Mouse (Mus musculus): ENCODE results near the gene Rtl8a. TPM values are rescaled to one million over a fixed set of nuclear protein-coding genes. Genes with fewer than 3 reads are reported as not detected.
"Not testable (repeated sequence)": the region's sequence is repeated elsewhere in the genome, so short reads cannot be mapped to it uniquely, and the experiment has no call there.

Gene Rtl8a
- polyA plus RNA-seq, 1 experiment, result 83.8 TPM

DNA sequence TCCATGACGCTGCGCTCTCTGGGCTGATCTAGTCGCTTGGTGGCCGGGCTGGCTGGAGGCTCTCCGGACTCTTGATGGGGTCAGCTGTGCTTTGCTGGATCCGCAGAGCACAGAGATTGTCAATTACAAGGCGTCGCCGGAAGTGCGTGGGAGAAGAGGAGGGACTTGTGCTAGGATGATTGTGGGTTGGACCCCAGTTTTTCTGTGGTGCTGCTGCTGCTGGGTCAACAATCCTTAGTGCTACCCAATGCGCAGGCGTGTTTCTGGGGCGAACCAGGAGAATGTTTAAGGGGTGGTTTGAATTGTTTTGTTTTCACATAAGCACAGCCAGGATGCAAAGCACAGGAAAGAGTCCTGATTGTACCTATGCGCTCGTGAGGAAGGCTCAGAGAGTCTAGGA is 26.8 kb upstream of the Rtl8a start, which contains the start of gene Rtl8b:
TSS of gene Rtl8b (minus strand) at position 115 of the 400 bp plus-strand sequence.
- H3ac ChIP-seq (ENCODE audit: control insufficient read depth, insufficient read length), result no peak within 1 kb of the TSS
- H3K27me3 ChIP-seq (ENCODE audit: control insufficient read depth, insufficient read depth, insufficient read length), result no peaks in the 10 kb centered on the region
- H3K36me3 ChIP-seq (ENCODE audit: control insufficient read depth, insufficient read depth), result no peaks in the 10 kb centered on the region
- peak within 1 kb of the TSS; percentile 61 for H3K4me2 ChIP-seq (ENCODE audit: low read depth)
- peak within 1 kb of the TSS; percentile 12 for H3K4me3 ChIP-seq
- H3K79me2 ChIP-seq (ENCODE audit: control insufficient read depth, insufficient read depth), result no peaks in the 10 kb centered on the region
- TF ChIP-seq USF1 (IDR thresholded peaks at IDR 0.05; ENCODE audit: low read depth), result no peak
- no peak for TF ChIP-seq SRF (IDR thresholded peaks at IDR 0.05; ENCODE audit: control insufficient read depth, insufficient read length, low read depth)
- TF ChIP-seq POLR2A (IDR thresholded peaks at IDR 0.05; ENCODE audit: insufficient read length, low read depth), result no peak
- no peak for TF ChIP-seq TCF3 (IDR thresholded peaks at IDR 0.05; ENCODE audit: insufficient read length, low read depth)

DNA sequence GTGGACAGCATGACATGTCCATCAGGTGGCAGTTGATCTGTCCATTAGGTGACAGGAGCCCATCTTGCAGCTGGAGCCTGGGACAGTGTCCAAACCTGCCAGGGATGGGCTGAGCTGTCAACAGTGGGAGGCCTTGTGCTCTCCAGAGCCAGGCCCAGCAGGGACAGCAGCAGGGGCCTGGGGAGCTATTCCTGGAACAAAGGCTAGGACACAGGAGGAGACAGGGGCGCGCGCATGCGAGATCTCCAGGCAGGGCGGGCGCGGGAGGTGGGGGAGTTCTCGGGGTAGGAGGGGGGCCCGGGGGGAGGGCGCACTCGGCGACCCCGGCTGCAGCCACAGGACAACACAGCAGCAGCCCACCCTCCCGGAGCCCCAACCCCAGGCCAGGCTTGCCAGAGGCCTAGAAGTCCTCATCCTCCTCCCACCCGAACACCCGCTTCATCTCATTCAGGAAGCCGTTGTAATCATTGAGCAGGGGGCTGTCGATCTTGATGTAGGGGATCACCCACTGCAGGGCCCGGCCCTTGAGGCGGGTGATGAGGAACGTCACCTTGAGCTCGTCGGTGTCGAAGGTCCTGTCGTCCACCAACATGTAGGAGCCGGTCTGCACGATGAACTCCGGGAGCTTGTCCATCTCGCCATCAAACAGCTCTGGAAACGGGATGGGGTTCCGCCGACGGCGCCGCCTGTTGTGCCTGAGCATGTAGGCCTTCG is 26.2 kb upstream of the Rtl8a start:
- H3K36me3 ChIP-seq (ENCODE audit: control insufficient read depth, insufficient read depth); H3K4me2 ChIP-seq (ENCODE audit: low read depth); H3K27me3 ChIP-seq (ENCODE audit: control insufficient read depth, insufficient read depth, insufficient read length); H3K79me2 ChIP-seq (ENCODE audit: control insufficient read depth, insufficient read depth); H3ac ChIP-seq (ENCODE audit: control insufficient read depth, insufficient read length): not testable (repeated sequence)
- peak overlapping the region; percentile 12 for H3K4me3 ChIP-seq

DNA sequence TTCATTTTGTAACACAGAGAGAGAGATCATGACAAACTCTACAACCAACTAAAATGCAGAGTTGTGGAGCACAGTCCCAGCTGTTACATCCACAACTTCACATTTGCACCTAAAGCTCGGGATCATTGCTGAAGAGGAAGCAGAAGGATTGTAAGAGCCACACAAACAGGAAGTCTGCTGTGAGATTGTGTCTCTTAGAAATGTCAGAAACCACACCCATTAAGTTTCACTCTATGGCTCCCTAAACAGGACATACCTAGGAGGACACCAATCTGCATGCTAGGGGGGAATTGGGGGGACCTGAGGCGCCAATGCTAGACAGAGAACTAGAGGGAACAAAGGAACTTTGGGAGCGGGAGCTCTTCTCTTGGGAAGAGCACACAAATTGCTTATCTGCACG is 9.4 kb upstream of the Rtl8a start:
- H3K4me2 ChIP-seq (ENCODE audit: low read depth); H3K27me3 ChIP-seq (ENCODE audit: control insufficient read depth, insufficient read depth, insufficient read length); H3ac ChIP-seq (ENCODE audit: control insufficient read depth, insufficient read length); H3K36me3 ChIP-seq (ENCODE audit: control insufficient read depth, insufficient read depth); H3K79me2 ChIP-seq (ENCODE audit: control insufficient read depth, insufficient read depth); H3K4me3 ChIP-seq: not testable (repeated sequence)

DNA sequence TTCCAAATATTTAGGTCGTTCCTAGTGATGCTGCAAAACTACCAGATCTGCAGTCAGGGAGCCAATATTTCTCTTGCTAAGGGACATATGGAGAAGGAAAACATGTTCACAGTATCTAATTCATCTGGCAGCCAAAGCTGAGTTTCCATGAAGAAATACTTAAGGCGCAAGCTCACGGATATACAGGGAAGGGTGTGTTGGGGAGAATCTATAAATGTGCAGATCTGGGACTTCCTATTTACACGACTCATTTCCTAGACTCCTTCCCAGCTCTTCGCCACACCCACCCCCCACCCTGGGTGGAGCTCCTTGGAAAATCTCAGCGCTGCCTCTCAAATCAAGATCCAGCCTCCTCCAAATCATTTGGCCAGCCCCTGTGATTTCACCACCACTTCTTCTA is 2.4 kb upstream of the Rtl8a start:
- Histone ChIP-seq H3ac (ENCODE audit: control insufficient read depth, insufficient read length) (no peak overlapping the region), H3K36me3 (ENCODE audit: control insufficient read depth, insufficient read depth) (no peaks in the 10 kb centered on the region), H3K4me2 (ENCODE audit: low read depth) (no peak overlapping the region), H3K27me3 (ENCODE audit: control insufficient read depth, insufficient read depth, insufficient read length) (no peaks in the 10 kb centered on the region), H3K4me3 (no peak overlapping the region), H3K79me2 (ENCODE audit: control insufficient read depth, insufficient read depth) (no peaks in the 10 kb centered on the region)
- no peak for TF ChIP-seq SRF (IDR thresholded peaks at IDR 0.05; ENCODE audit: control insufficient read depth, insufficient read length, low read depth)
- TF ChIP-seq CEBPB (IDR thresholded peaks at IDR 0.05; ENCODE audit: insufficient read depth, poor library complexity, severe bottlenecking), result no peak
- TF ChIP-seq TCF3 (IDR thresholded peaks at IDR 0.05; ENCODE audit: insufficient read length, low read depth), result no peak
- no peak for TF ChIP-seq POLR2A (IDR thresholded peaks at IDR 0.05; ENCODE audit: insufficient read length, low read depth)
- no peak for TF ChIP-seq MAX (IDR thresholded peaks at IDR 0.05; ENCODE audit: low read depth)
- no peak for TF ChIP-seq USF1 (IDR thresholded peaks at IDR 0.05; ENCODE audit: low read depth)
- no peak for TF ChIP-seq POLR2AphosphoS2 (IDR thresholded peaks at IDR 0.05; ENCODE audit: insufficient read length, low read depth)
- no peak for TF ChIP-seq E2F4 (IDR thresholded peaks at IDR 0.05; ENCODE audit: insufficient read depth)
- no peak for TF ChIP-seq MYOG (IDR thresholded peaks at IDR 0.05; ENCODE audit: control insufficient read depth in 1 of 3, insufficient read depth in 1 of 3, insufficient read length in 2 of 3, low read depth in 2 of 3)
- no peak for TF ChIP-seq TCF12 (IDR thresholded peaks at IDR 0.05; ENCODE audit: insufficient read depth, poor library complexity, severe bottlenecking)

DNA sequence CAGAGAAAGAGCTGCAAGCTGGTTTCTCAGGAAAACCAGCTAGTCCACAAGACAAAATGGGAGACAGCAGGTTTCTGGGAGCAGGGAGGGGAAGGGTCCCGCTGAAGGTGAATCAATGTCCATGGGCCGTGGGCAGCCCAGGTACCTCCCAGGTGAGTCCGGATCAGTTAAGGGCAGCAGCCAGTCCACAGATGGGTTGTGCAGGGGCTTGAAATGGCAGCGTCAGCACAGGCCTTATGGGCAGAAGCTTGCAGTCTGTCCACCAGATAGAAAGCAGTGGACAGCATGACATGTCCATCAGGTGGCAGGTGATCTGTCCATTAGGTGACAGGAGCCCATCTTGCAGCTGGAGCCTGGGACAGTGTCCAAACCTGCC is 890 bp downstream of the Rtl8a start:
- not testable (repeated sequence) for H3K4me2 ChIP-seq (ENCODE audit: low read depth); H3K36me3 ChIP-seq (ENCODE audit: control insufficient read depth, insufficient read depth); H3K27me3 ChIP-seq (ENCODE audit: control insufficient read depth, insufficient read depth, insufficient read length); H3ac ChIP-seq (ENCODE audit: control insufficient read depth, insufficient read length); H3K79me2 ChIP-seq (ENCODE audit: control insufficient read depth, insufficient read depth); H3K4me3 ChIP-seq

DNA sequence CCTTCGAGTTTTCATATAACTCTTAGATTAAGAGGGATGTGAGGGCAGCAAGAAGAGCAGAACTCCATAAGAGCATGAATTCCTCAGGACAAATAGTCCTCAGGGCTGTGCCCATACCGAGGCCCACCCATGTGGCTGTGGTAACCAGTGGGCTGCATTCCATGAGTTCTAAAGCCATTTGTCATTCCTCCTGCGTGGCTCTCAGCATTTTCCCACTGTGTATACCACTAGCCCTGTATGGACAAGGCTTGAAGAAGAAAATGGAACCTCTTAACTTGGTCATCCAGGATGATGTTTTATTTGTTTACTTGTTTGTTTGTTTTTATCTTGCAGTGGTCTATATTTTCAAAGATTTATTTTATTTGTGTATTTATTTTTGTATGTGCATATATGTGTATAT is 5.4 kb downstream of the Rtl8a start:
- H3ac ChIP-seq (ENCODE audit: control insufficient read depth, insufficient read length); H3K27me3 ChIP-seq (ENCODE audit: control insufficient read depth, insufficient read depth, insufficient read length); H3K79me2 ChIP-seq (ENCODE audit: control insufficient read depth, insufficient read depth); H3K36me3 ChIP-seq (ENCODE audit: control insufficient read depth, insufficient read depth); H3K4me3 ChIP-seq; H3K4me2 ChIP-seq (ENCODE audit: low read depth): not testable (repeated sequence)

DNA sequence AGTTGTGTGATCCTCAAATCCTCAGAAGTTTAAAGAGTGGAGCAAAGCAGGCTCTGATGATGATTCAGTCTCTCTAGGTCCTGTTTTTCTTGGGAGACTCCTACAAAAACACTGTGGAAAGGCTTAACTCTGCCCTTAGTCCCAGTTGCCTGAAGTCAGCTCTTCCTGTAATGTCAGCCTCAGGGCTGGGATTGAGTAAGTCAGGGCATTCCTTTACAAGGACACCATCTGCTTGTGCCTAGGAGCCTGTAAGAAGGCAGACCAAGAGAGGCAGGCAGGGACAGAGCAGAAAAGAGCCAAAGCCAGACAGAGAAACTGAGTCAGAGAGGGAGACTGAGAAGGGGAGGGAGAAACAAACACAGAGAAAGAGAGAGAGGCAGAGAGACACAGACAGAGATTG is 32.1 kb downstream of the Rtl8a start:
- not testable (repeated sequence) for H3K4me2 ChIP-seq (ENCODE audit: low read depth); H3K36me3 ChIP-seq (ENCODE audit: control insufficient read depth, insufficient read depth); H3K79me2 ChIP-seq (ENCODE audit: control insufficient read depth, insufficient read depth); H3ac ChIP-seq (ENCODE audit: control insufficient read depth, insufficient read length); H3K27me3 ChIP-seq (ENCODE audit: control insufficient read depth, insufficient read depth, insufficient read length); H3K4me3 ChIP-seq
